Mouse (Mus musculus): ENCODE results near the gene Mrnip. TPM values are rescaled to one million over a fixed set of nuclear protein-coding genes. Genes with fewer than 3 reads are reported as not detected.
A peak's percentile ranks its signal among the peaks of the same experiment; 100 is the strongest.

Gene Mrnip
- polyA plus RNA-seq, 1 experiment from 2014 or later = 39.2 TPM

DNA sequence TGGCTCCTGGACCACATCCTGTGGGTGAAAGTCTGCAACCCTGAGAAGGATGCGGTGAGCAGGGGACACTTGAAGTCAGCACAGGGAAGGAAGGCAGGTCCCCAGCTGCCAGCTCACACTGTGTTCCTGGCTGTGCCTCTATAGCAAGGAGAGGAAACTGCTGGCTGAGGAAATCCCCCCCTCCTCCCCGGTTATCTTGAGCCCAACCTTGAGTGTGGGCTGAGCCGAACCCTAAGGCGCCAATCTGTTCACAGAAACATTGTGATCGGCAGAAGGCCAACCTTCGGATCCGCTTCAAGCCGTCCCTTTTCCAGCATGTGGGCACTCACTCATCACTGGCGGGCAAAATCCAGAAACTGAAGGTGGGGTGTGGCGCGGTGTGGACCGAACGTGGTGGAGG, 58.8 kb downstream of the Mrnip start:
- no peak overlapping the region for H3K4me2 ChIP-seq (ENCODE audit: low read length)
- peaks cover 10% of the 10 kb centered on the region for H3K27me3 ChIP-seq (ENCODE audit: control insufficient read depth, insufficient read depth, low read depth, low read length)
- no peak overlapping the region for H3K4me3 ChIP-seq (ENCODE audit: low read depth, low read length)
- no peaks in the 10 kb centered on the region for H3K9me3 ChIP-seq (replicated peaks; ENCODE audit: control insufficient read depth, low read length, poor library complexity, severe bottlenecking)
- no peak for ATAC-seq
- 96% methylated on average over 13 of the region's 13 CpGs for WGBS
- H3K9ac ChIP-seq (ENCODE audit: low read depth, low read length) = no peak overlapping the region
- H3K36me3 ChIP-seq (ENCODE audit: control insufficient read depth, insufficient read depth, low read length) = peaks cover 29% of the 10 kb centered on the region
- H3K27ac ChIP-seq (ENCODE audit: low read length) = no peak overlapping the region
- H3K4me1 ChIP-seq (ENCODE audit: control insufficient read depth, insufficient read depth, low read length) = peaks cover 16% of the 10 kb centered on the region; the same call in 1 of the 2 replicates

DNA sequence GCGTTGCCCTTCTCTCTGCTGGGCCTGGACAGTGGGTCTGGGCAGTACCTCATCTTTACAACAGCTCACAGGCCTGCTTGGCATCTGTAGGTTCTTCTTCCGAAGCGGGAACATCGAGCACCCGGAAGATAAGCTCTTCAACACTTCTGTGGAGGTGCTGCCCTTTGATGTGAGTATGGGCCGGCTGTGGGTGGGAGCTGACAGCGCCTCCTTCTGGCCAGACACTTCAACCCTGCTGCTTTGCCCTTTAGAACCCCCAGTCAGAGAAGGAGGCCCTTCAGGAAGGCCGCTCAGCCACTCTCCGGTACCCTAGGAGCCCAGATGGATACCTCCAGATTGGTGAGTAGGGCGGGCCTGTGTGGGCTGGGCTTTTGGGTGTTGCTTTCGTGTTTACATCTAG, 59.7 kb downstream of the Mrnip start:
- no peak overlapping the region for H3K9ac ChIP-seq (ENCODE audit: low read depth, low read length)
- WGBS = 84% methylated on average over 11 of the region's 11 CpGs
- no peaks in the 10 kb centered on the region for H3K9me3 ChIP-seq (replicated peaks; ENCODE audit: control insufficient read depth, low read length, poor library complexity, severe bottlenecking)
- peaks cover 15% of the 10 kb centered on the region for H3K27me3 ChIP-seq (ENCODE audit: control insufficient read depth, insufficient read depth, low read depth, low read length)
- no peak for ATAC-seq
- H3K27ac ChIP-seq (ENCODE audit: low read length) = no peak overlapping the region
- H3K4me2 ChIP-seq (ENCODE audit: low read length) = no peak overlapping the region
- no peak overlapping the region for H3K4me3 ChIP-seq (ENCODE audit: low read depth, low read length)
- H3K36me3 ChIP-seq (ENCODE audit: control insufficient read depth, insufficient read depth, low read length) = peaks cover 29% of the 10 kb centered on the region
- H3K4me1 ChIP-seq (ENCODE audit: control insufficient read depth, insufficient read depth, low read length) = peaks cover 12% of the 10 kb centered on the region; the same call in 1 of the 2 replicates

DNA sequence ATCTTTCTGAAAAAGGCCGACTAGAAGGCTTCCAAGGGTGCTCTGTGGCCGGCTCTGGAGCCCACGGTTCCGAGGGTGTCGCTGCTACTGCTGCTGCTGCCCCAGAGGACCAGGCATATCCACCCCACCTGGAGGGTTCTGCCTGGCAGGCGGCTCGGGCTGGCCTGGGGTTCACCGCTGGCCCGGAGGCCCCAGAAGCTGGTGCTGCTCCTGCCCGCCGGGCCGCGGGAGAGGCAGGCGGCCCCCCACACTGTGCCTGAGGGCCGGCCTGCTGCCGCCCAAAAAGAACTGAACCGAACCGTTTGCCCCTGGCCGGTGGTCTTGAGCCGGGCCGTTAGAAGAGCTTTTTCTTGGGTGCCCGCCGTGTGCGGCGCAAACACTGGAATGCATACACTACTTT, 60.4 kb downstream of the Mrnip start:
- no peaks in the 10 kb centered on the region for H3K9me3 ChIP-seq (replicated peaks; ENCODE audit: control insufficient read depth, low read length, poor library complexity, severe bottlenecking)
- 94% methylated on average over 25 of the region's 25 CpGs for WGBS

GRCm38 (mm10) chr11:50236540-50236936, 62.3 kb downstream of the Mrnip start:
- ATAC-seq = peak; percentile 80
- H3K4me3 ChIP-seq (ENCODE audit: low read depth, low read length) = peak overlapping the region; percentile 55
- H3K27ac ChIP-seq (ENCODE audit: low read length) = no peak overlapping the region
- peak overlapping the region; percentile 92 for H3K4me2 ChIP-seq (ENCODE audit: low read length)
- no peaks in the 10 kb centered on the region for H3K9me3 ChIP-seq (replicated peaks; ENCODE audit: control insufficient read depth, low read length, poor library complexity, severe bottlenecking)
- peaks cover 29% of the 10 kb centered on the region for H3K36me3 ChIP-seq (ENCODE audit: control insufficient read depth, insufficient read depth, low read length)
- H3K9ac ChIP-seq (ENCODE audit: low read depth, low read length) = peak overlapping the region; percentile 51
- WGBS = under 1% methylated on average over 21 of the region's 27 CpGs
- peaks cover 9% of the 10 kb centered on the region; the same call in 1 of the 2 replicates for H3K4me1 ChIP-seq (ENCODE audit: control insufficient read depth, insufficient read depth, low read length)
- H3K27me3 ChIP-seq (ENCODE audit: control insufficient read depth, insufficient read depth, low read depth, low read length) = peaks cover 15% of the 10 kb centered on the region

More for the DNA sequence above, 60.4 kb downstream of the Mrnip start:
- ATAC-seq = no peak
- Histone ChIP-seq H3K4me3 (ENCODE audit: low read depth, low read length) (no peak overlapping the region), H3K4me1 (ENCODE audit: control insufficient read depth, insufficient read depth, low read length) (peaks cover 9% of the 10 kb centered on the region; the same call in 1 of the 2 replicates), H3K27me3 (ENCODE audit: control insufficient read depth, insufficient read depth, low read depth, low read length) (peaks cover 15% of the 10 kb centered on the region), H3K9ac (ENCODE audit: low read depth, low read length) (no peak overlapping the region), H3K36me3 (ENCODE audit: control insufficient read depth, insufficient read depth, low read length) (peaks cover 29% of the 10 kb centered on the region), H3K27ac (ENCODE audit: low read length) (no peak overlapping the region), H3K4me2 (ENCODE audit: low read length) (no peak overlapping the region)

DNA sequence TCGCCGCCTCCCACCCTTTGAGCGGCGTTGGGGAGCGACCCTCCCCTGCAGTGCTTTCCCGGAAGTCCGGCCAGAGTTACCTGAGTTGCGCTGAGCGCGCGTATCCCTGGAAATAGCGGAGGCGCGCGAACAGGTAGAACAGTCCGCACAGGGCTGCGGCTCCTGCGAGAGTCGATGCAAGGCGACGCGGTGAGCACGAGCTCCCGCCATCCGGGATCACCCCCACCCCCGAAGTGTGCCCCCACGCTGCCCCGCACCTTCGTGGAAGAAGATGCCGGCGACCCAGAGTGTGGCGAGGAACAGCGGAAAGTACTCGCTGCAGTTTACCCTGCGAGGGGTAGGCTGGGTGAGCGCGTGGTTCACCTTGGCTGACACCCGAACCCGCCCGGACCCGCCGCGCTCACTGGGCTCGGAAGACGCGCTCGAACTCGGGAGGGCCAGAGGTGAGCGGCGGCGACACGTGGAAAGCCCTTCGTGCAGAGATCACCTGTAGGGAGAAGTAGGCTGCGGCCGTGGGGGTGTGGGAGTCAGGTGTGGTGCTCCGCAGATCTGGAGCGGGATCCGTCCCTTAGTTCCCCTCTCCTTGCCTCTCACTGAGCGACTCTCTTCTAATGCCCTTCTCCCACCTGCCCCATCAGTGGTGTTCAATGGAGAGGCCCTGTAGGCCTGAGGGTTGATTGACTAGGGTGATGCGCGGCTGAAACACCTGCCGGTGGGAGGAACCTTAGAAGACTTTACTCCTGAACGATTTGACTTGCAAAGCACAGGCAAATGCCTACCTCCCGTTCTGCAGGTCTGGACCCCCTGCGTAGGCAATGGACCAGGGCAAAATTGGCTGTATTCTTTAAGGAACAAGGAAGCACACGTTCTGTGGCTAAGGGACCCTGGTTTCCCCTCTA, 62.9 kb downstream of the Mrnip start:
- peaks cover 15% of the 10 kb centered on the region for H3K27me3 ChIP-seq (ENCODE audit: control insufficient read depth, insufficient read depth, low read depth, low read length)
- H3K36me3 ChIP-seq (ENCODE audit: control insufficient read depth, insufficient read depth, low read length) = peaks cover 26% of the 10 kb centered on the region
- H3K27ac ChIP-seq (ENCODE audit: low read length) = no peak overlapping the region
- peak overlapping the region; percentile 92 for H3K4me2 ChIP-seq (ENCODE audit: low read length)
- H3K4me3 ChIP-seq (ENCODE audit: low read depth, low read length) = peak overlapping the region; percentile 55
- peak; percentile 76 for ATAC-seq
- H3K9ac ChIP-seq (ENCODE audit: low read depth, low read length) = peak overlapping the region; percentile 51
- H3K4me1 ChIP-seq (ENCODE audit: control insufficient read depth, insufficient read depth, low read length) = peaks cover 9% of the 10 kb centered on the region; the same call in 1 of the 2 replicates
- WGBS = 1% methylated on average over 66 of the region's 66 CpGs
- H3K9me3 ChIP-seq (replicated peaks; ENCODE audit: control insufficient read depth, low read length, poor library complexity, severe bottlenecking) = no peaks in the 10 kb centered on the region

GRCm38 (mm10) chr11:50238324-50238723, 64.1 kb downstream of the Mrnip start, which contains the start of gene Ltc4s:
Ltc4s (minus strand) TSS chr11:50238616.
- Histone ChIP-seq H3K4me3 (ENCODE audit: low read depth, low read length) (no peak within 1 kb of the TSS), H3K36me3 (ENCODE audit: control insufficient read depth, insufficient read depth, low read length) (peaks cover 16% of the 10 kb centered on the region), H3K27me3 (ENCODE audit: control insufficient read depth, insufficient read depth, low read depth, low read length) (peaks cover 15% of the 10 kb centered on the region), H3K9me3 (replicated peaks; ENCODE audit: control insufficient read depth, low read length, poor library complexity, severe bottlenecking) (no peaks in the 10 kb centered on the region), H3K9ac (ENCODE audit: low read depth, low read length) (no peak within 1 kb of the TSS), H3K4me1 (ENCODE audit: control insufficient read depth, insufficient read depth, low read length) (peaks cover 9% of the 10 kb centered on the region; the same call in 1 of the 2 replicates), H3K27ac (ENCODE audit: low read length) (no peak within 1 kb of the TSS), H3K4me2 (ENCODE audit: low read length) (peak within 1 kb of the TSS; percentile 92; the same call in 1 of the 2 replicates)
- WGBS = 57% methylated on average over 10 of the region's 10 CpGs
- ATAC-seq = no peak

GRCm38 (mm10) chr11:50238821-50239791, 64.9 kb downstream of the Mrnip start:
- H3K4me1 ChIP-seq (ENCODE audit: control insufficient read depth, insufficient read depth, low read length) = peaks cover 9% of the 10 kb centered on the region; the same call in 1 of the 2 replicates
- no peaks in the 10 kb centered on the region for H3K9me3 ChIP-seq (replicated peaks; ENCODE audit: control insufficient read depth, low read length, poor library complexity, severe bottlenecking)
- no peak overlapping the region for H3K4me3 ChIP-seq (ENCODE audit: low read depth, low read length)
- WGBS = 89% methylated on average over 9 of the region's 9 CpGs
- H3K9ac ChIP-seq (ENCODE audit: low read depth, low read length) = no peak overlapping the region
- H3K4me2 ChIP-seq (ENCODE audit: low read length) = no peak overlapping the region
- H3K36me3 ChIP-seq (ENCODE audit: control insufficient read depth, insufficient read depth, low read length) = peaks cover 9% of the 10 kb centered on the region
- no peak for ATAC-seq
- no peak overlapping the region for H3K27ac ChIP-seq (ENCODE audit: low read length)
- peaks cover 15% of the 10 kb centered on the region for H3K27me3 ChIP-seq (ENCODE audit: control insufficient read depth, insufficient read depth, low read depth, low read length)

DNA sequence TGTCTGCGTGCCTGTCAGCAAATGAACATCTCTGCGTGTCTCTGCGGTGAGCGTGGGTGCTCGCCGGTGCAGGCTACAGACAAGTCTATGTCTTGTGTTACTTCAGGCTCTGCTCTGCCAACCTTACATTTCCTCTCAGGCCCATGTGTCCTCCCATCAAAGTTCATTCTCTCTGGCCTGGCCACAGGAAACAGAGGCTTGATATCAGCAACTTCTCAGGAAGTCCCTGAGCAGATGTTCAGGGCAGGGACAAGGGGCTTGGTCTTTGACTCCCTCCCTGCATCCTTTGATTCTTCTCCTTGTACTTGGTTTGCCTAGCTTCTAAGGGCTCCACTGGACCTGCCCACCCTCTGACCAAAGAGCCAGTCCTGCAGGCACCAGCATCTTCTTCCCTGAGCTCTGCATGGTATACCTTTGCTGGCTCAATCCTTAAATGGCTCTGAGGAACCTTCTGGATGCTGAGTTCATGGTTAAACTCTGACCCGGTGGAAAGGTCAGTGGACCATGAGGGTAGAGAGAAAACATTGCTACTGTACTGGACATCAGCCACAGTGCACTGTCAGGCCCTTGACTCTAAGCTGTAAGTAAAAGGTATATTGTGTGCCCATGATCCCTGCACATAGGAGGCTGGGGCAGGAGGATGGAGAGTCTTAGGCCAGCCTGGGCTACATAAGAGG, 66.1 kb downstream of the Mrnip start:
- Histone ChIP-seq H3K9me3 (replicated peaks; ENCODE audit: control insufficient read depth, low read length, poor library complexity, severe bottlenecking) (no peaks in the 10 kb centered on the region), H3K4me3 (ENCODE audit: low read depth, low read length) (no peak overlapping the region), H3K27ac (ENCODE audit: low read length) (no peak overlapping the region), H3K4me2 (ENCODE audit: low read length) (no peak overlapping the region), H3K36me3 (ENCODE audit: control insufficient read depth, insufficient read depth, low read length) (no peaks in the 10 kb centered on the region), H3K27me3 (ENCODE audit: control insufficient read depth, insufficient read depth, low read depth, low read length) (peaks cover 11% of the 10 kb centered on the region), H3K9ac (ENCODE audit: low read depth, low read length) (no peak overlapping the region), H3K4me1 (ENCODE audit: control insufficient read depth, insufficient read depth, low read length) (peaks cover 9% of the 10 kb centered on the region; the same call in 1 of the 2 replicates)
- ATAC-seq = no peak
- WGBS = 98% methylated on average over 7 of the region's 7 CpGs
